Mouse (Mus musculus): ENCODE measurements at regions not wholly inside any gene's neighbourhood (a gene's known extent, or its start where the extent isn't known, plus 50 kb on each side); places are given as distances from the start of the nearest gene placed in this dataset.
A peak's percentile ranks its signal among the peaks of the same experiment; 100 is the strongest.

DNA sequence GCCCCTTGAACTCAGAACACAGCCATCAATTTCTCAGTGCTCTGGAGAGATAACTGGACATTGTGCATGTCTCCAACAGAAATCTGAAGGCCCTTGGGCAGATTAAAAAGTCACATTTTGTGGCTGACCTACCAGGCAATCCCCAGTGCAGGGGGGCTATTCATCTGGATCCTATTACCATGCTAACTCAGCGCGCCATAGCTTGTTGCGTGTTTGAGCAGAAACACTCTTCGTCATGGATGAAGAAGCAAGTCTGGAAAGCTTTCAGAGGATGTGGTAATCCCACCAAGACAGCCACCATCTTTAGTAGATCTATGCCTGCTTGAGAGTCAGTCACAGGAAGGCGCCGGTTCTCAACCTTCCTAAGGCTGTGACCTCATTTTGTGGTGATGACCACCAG, 243.9 kb downstream of the Sipa1l2 start:
- no peak for DNase-seq (ENCODE audit: low read depth, low spot score)

DNA sequence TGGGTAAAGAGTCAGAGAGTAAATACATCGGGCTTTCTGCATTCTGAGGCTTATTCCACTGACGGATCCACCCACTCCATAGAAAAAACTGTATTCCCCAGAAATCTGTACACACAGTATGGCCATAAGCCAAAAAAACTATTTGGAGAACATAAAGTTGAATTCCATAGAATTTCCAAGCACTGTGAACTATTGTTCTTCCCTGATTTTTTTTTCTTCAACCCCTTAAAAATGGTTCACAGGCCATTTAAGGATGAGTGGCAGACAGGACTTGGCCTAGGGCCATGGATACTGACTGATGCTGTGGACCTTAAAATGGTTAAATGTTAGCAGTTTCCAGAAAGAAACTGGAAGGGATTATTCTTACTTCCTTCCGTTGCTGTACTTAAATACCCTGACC, 247.0 kb downstream of the Sipa1l2 start:
- DNase-seq (ENCODE audit: low read depth, low spot score), result no peak

DNA sequence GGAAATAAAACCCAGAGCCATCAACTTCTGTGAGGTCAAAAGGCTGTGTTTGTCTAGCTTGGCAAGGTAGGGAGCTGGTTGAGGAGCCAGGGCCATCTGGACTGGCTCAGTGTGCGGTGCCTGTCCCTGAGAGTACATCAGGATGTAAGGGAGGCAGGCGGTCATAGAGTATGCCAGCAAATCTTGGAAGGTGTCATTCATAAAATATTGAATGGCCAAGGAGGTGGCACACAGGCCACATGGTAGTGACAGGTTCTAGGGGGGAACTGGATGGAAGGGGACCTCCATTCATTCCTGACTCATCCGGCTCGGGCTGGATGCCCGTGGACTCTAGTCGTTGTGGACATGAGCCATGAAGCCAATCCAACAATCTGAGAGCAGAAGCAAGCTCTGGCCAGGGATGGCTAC, 252.0 kb downstream of the Sipa1l2 start:
- no peak for DNase-seq (ENCODE audit: low read depth, low spot score)

DNA sequence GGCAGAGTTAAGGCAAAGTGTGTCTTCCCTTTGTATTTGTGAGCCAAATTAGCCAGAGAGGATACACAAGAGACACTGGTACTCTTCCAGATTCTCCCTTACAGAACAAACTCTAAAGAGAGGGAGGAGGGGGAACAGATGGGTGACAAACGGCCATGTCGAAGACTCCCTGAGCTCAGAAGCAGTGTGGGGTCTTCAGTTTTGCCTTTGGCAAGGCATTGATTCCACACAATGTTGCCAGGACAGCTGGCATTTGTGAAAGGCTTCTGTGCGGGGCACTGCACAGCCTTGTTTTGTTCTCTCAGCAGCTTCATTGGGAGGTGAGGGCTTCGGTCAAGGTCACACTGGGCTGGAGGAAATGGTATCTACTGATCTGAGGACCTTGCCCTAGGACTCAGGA, 253.9 kb downstream of the Sipa1l2 start:
- no peak for DNase-seq (ENCODE audit: low read depth, low spot score)

DNA sequence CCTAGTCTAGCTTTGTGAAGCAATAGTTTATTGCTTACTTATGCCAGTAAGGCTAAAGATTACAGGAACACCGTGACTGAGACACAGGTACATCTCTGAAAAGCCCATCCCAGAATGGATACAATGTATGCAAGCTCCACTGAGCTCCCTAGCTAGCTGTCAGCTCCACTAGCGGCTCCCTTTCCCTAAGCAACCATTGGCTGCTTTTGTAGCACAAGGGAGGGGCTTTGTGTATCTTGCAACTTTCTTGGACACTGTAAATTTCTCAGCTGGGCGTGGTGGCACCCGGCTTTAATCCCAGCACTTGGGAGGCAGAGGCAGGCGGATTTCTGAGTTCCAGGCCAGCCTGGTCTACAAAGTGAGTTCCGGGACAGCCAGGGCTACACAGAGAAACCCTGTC, 254.6 kb downstream of the Sipa1l2 start:
- DNase-seq (ENCODE audit: low read depth, low spot score), result peak; percentile 81

DNA sequence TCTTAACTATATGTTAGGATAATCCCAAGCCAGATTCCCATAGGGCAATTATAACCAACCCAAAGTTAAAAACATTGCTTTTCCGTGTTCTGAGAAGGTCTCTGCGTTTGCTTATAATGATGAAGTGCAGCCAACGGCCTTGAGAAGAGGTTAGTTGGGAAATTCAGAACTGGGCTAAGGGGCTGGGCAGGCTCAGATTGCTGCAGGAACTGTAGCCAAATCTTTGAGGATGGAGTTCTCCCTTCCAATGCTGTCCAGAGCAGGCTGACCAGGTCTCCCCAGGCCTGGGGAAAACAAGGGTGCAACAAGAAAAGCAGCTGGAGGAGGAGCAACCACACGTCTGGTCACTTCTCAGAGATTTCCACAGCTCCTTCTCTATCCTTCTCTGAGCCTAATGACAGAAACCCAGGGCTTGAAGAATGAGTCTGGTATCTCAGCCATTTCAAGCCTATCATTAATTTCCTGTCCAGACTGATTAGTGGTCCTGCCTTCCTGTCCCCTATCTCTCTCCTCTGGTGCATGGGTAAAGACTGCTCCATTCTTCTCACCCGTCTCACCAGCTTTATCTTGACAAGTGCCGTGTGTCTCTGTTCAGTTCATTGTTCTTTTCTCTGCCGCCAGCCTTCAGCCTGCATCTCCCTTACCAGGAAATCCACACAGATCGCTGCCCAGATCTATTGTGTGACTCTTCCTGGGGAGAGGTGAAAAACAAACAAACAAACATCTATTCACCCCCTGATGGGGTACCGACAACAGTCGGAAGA, 255.2 kb downstream of the Sipa1l2 start:
- DNase-seq (ENCODE audit: low read depth, low spot score), result no peak

DNA sequence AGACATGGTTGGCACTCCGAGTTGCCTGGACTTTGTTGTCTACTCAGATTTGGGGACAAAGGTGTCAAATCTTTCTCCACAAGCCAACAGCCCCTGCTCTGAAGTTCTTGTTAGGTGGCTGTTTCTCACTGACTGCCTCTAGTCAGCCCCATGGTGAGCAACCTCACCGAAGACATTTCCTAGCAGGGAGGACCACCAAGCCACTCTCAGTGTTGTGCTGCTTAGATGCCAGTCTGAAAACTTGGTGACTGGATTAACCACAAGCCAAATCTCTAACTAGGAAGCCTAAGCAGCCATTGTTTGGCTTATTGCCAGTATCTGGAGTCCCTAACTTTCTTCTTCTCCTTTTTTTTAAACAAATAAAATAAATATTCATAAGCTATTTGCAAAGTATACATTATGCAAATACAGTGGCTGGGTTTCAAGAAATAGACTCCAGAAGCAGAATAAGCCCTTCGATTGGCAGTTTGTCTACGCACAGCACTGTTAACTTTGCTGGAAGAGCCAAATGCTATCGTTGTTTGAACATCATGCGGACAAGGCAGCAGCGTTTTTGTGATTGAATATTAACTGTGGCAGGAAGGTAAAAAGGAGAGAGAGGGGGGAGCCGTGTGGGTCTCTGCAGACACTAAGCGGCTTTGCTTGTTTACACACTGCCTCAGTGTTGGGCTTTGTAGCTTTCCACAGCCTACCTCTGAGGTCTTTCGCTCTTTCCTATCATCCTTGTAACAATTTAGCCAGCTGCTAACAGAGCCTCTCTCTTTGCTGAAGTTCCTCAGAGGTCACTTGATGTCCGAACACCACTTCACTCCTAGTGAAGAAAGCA, 257.4 kb downstream of the Disc1 start:
- DNase-seq (ENCODE audit: low read depth, low spot score), result no peak

Data from ZHBTc4 (cell line).